Mouse (Mus musculus): ENCODE results near the gene Trim28. TPM values are rescaled to one million over a fixed set of nuclear protein-coding genes. Genes with fewer than 3 reads are reported as not detected.
A peak's percentile ranks its signal among the peaks of the same experiment; 100 is the strongest.

Trim28 gene
- total and polyA plus RNA-seq, 3 experiments: 104 to 1,160 (median 702) TPM

DNA sequence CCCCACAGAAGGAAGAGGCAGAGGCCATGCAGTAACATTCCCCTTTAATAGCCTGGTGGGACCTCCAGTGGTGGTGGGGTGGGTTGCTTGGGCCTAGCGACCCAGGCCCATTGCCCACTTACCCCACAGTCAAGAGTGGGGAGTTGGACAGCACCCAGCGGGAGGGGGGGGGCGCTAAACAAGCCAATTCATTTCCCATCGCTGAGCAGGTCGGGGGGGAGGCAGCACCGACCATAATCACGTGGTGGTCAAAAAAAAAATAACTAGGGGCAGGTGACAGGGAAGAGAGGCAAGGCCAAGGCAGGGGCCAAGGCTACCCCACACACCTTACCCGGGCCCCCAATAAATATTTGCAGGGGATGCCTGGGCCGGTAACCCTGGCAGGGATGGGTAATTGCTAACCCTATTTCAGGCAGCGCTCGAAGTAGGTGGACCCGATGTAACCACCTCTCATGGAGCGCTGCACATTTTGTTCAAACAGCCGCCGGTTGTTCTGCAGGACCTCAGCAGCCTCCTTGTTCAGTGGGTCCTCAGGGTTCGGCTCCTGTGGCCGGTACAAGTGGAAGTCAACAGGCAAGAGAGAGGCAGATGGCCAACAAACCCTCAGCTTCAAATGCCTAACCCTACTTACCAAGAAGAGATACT is 36.4 kb downstream of the Trim28 start:
- DNase-seq (ENCODE audit: low read depth, low spot score): no peak
- no peaks in the 10 kb centered on the region for H3K9me3 ChIP-seq (replicated peaks; ENCODE audit: insufficient read depth, low read length)
- peaks cover 4 to 30% of the 10 kb centered on the region in 2 experiments; a peak in 3 of 4 replicates for H3K4me1 ChIP-seq (ENCODE audit: control insufficient read depth in 1 of 2, insufficient read depth in 2 of 2, low read length in 2 of 2)
- peak overlapping the region; percentile 69 for H3K9ac ChIP-seq (ENCODE audit: control insufficient read depth, low read depth, low read length, poor library complexity, severe bottlenecking)
- H3K79me2 ChIP-seq (ENCODE audit: control insufficient read depth, insufficient read depth, low read length, poor library complexity): peaks cover 25% of the 10 kb centered on the region
- TF ChIP-seq CTCF (IDR thresholded peaks at IDR 0.05 in 2 of 3, conservative IDR thresholded peaks at IDR 0.05 in 1 of 3; ENCODE audit: control insufficient read depth in 1 of 3, insufficient read depth in 1 of 3, low read depth in 2 of 3, low read length in 3 of 3, poor library complexity in 1 of 3, severe bottlenecking in 1 of 3) (no peak), KAT2A (conservative IDR thresholded peaks at IDR 0.05; ENCODE audit: low read depth, low read length) (no peak), GABPA (IDR thresholded peaks at IDR 0.05; ENCODE audit: low read depth, low read length) (no peak), MEF2A (IDR thresholded peaks at IDR 0.05; ENCODE audit: extremely low read depth, insufficient replicate concordance, low read depth, low read length, poor library complexity, severe bottlenecking) (no peak), ZKSCAN1 (IDR thresholded peaks at IDR 0.05; ENCODE audit: low read depth, low read length) (no peak), BHLHE40 (IDR thresholded peaks at IDR 0.05; ENCODE audit: borderline replicate concordance, low read depth, low read length) (no peak), USF2 (IDR thresholded peaks at IDR 0.05; ENCODE audit: borderline replicate concordance in 1 of 2, insufficient read depth in 1 of 2, low read depth in 1 of 2, low read length in 2 of 2) (no peak)
- H3K27ac ChIP-seq (ENCODE audit: control insufficient read depth, low read depth, low read length): peak overlapping the region; percentile 82
- H3K27me3 ChIP-seq (ENCODE audit: control insufficient read depth in 1 of 2, insufficient read depth in 2 of 2, low read length in 2 of 2): no peaks in the 10 kb centered on the region
- H3K4me3 ChIP-seq (ENCODE audit: control insufficient read depth in 1 of 2, insufficient read depth in 1 of 2, low read depth in 2 of 2, low read length in 2 of 2): peak overlapping the region in 1 of 2 experiments; percentile 29; a peak in 1 of 4 replicates
- peaks cover 0 to 12% of the 10 kb centered on the region in 2 experiments; a peak in 2 of 4 replicates for H3K36me3 ChIP-seq (ENCODE audit: control insufficient read depth in 1 of 2, insufficient read depth in 2 of 2, low read length in 2 of 2)

DNA sequence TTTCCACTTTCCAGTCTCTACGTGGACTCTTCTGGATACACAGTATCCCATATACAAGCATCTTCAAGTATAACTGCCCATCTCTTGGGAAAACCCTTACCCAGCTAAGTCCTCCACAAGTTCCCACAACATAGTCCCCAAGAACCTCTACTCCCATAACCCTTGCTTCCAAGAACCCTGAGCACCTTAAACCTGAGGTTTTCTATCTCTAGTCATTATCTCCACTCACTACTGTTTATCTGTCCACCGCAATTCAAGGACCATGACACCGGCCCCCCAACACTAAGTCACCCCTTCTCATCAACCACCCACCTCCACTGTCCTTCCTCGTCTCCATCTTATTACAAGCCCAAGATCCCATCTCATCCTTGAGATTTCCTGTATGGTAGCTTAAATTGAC is 37.9 kb downstream of the Trim28 start:
- H3K27me3 ChIP-seq (ENCODE audit: control insufficient read depth in 1 of 2, insufficient read depth in 2 of 2, low read length in 2 of 2): no peaks in the 10 kb centered on the region
- peaks cover 5 to 30% of the 10 kb centered on the region in 2 experiments; a peak in 3 of 4 replicates for H3K4me1 ChIP-seq (ENCODE audit: control insufficient read depth in 1 of 2, insufficient read depth in 2 of 2, low read length in 2 of 2)
- no peak for TF ChIP-seq CHD1 (IDR thresholded peaks at IDR 0.05; ENCODE audit: low read depth, low read length)
- peak; percentile 37; the same call in 1 of the 2 replicates for TF ChIP-seq GATA1 (IDR thresholded peaks at IDR 0.05; ENCODE audit: low read depth, low read length)
- 0 out of 2 replicates have a peak, but pooled peaks have one; percentile 27 for TF ChIP-seq MXI1 (IDR thresholded peaks at IDR 0.05; ENCODE audit: low read depth, low read length)
- TF ChIP-seq POLR2AphosphoS5 (IDR thresholded peaks at IDR 0.05; ENCODE audit: borderline replicate concordance, low read depth, low read length): no peak
- peak overlapping the region; percentile 71 for H3K27ac ChIP-seq (ENCODE audit: control insufficient read depth, low read depth, low read length)
- H3K9me3 ChIP-seq (replicated peaks; ENCODE audit: insufficient read depth, low read length): no peaks in the 10 kb centered on the region
- peak; percentile 41 for DNase-seq (ENCODE audit: low read depth, low spot score)
- peak overlapping the region; percentile 98 for H3K9ac ChIP-seq (ENCODE audit: control insufficient read depth, low read depth, low read length, poor library complexity, severe bottlenecking)
- peaks cover 25% of the 10 kb centered on the region for H3K79me2 ChIP-seq (ENCODE audit: control insufficient read depth, insufficient read depth, low read length, poor library complexity)
- peak overlapping the region; percentile 95 to 97 for H3K4me3 ChIP-seq (ENCODE audit: control insufficient read depth in 1 of 2, insufficient read depth in 1 of 2, low read depth in 2 of 2, low read length in 2 of 2)
- H3K36me3 ChIP-seq (ENCODE audit: control insufficient read depth in 1 of 2, insufficient read depth in 2 of 2, low read length in 2 of 2): peaks cover 0 to 14% of the 10 kb centered on the region in 2 experiments; a peak in 2 of 4 replicates

DNA sequence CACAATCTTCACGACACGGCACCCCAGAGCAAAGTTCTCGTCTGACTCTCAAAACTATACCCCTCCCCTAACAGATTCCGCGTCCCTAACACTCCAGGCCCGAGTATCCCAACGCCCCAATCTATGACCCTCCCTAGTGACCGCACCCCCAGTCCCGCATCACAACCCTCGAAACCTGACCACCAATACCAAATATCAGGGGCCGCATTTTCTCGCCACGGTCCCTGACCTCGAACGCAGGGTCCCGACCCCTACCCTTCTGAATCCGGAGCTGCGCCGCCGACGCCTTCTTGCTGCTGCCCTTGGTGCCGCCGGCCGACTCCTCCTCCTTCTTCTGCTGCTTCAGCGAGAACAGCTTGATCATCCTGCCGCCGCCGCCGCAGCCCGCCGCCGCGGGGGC is 38.5 kb downstream of the Trim28 start:
- Histone ChIP-seq H3K4me1 (ENCODE audit: control insufficient read depth in 1 of 2, insufficient read depth in 2 of 2, low read length in 2 of 2) (peaks cover 5 to 28% of the 10 kb centered on the region in 2 experiments; a peak in 3 of 4 replicates), H3K36me3 (ENCODE audit: control insufficient read depth in 1 of 2, insufficient read depth in 2 of 2, low read length in 2 of 2) (peaks cover 0 to 14% of the 10 kb centered on the region in 2 experiments; a peak in 2 of 4 replicates), H3K27me3 (ENCODE audit: control insufficient read depth in 1 of 2, insufficient read depth in 2 of 2, low read length in 2 of 2) (no peaks in the 10 kb centered on the region), H3K4me3 (ENCODE audit: control insufficient read depth in 1 of 2, insufficient read depth in 1 of 2, low read depth in 2 of 2, low read length in 2 of 2) (peak overlapping the region; percentile 95 to 97), H3K9me3 (replicated peaks; ENCODE audit: insufficient read depth, low read length) (no peaks in the 10 kb centered on the region), H3K27ac (ENCODE audit: control insufficient read depth, low read depth, low read length) (peak overlapping the region; percentile 71), H3K79me2 (ENCODE audit: control insufficient read depth, insufficient read depth, low read length, poor library complexity) (peaks cover 25% of the 10 kb centered on the region), H3K9ac (ENCODE audit: control insufficient read depth, low read depth, low read length, poor library complexity, severe bottlenecking) (peak overlapping the region; percentile 98)
- TF ChIP-seq UBTF (IDR thresholded peaks at IDR 0.05; ENCODE audit: borderline replicate concordance, insufficient read depth, low read depth, low read length) (no peak), SIN3A (IDR thresholded peaks at IDR 0.05; ENCODE audit: low read length) (peak; percentile 12; the same call in 1 of the 2 replicates)
- DNase-seq (ENCODE audit: low read depth, low spot score): no peak

Measured in MEL (cell line).